Mouse (Mus musculus) megakaryocyte, embryonic 14.5 days (primary cell): ENCODE measurements around the gene Olfr263.

Experiments used
- FLI1 ChIP-seq: IDR thresholded peaks from 2 replicates; pipeline ENCODE4 v1.6.1; 2012; ENCODE audit warnings: low read length, inconsistent platforms, mixed read lengths
- GATA1 ChIP-seq: IDR thresholded peaks from 3 replicates; pipeline ENCODE4 v1.6.1; 2012; ENCODE audit warnings: mixed read lengths, low read length, inconsistent platforms, borderline replicate concordance

GRCm38 (mm10) chr13:21142421-21142820 is 13.0 kb downstream of the Olfr263 start:
- TF ChIP-seq GATA1 (no peak), FLI1 (no peak)
